Mouse (Mus musculus): ENCODE data around the gene Cd200r3. TPM values are rescaled to one million over a fixed set of nuclear protein-coding genes. Genes with fewer than 3 reads are reported as not detected.

Cd200r3 gene
- polyA plus RNA-seq, 1 experiment from 2014 or later = 0.75 TPM

GRCm38 (mm10) chr16:44976081-44976480 is 32.6 kb downstream of the Cd200r3 start:
- Histone ChIP-seq H3K27me3 (replicated peaks) (no peaks in the 10 kb centered on the region), H3K9ac (no peak overlapping the region), H3K27ac (no peak overlapping the region), H3K36me3 (no peaks in the 10 kb centered on the region), H3K4me2 (replicated peaks) (no peak overlapping the region), H3K4me1 (replicated peaks) (no peaks in the 10 kb centered on the region), H3K9me3 (no peaks in the 10 kb centered on the region), H3K4me3 (replicated peaks) (no peak overlapping the region)
- ATAC-seq = no peak

GRCm38 (mm10) chr16:44976892-44977633 is 33.6 kb downstream of the Cd200r3 start:
- Histone ChIP-seq H3K27me3 (replicated peaks) (no peaks in the 10 kb centered on the region), H3K36me3 (no peaks in the 10 kb centered on the region), H3K4me2 (replicated peaks) (no peak overlapping the region), H3K9ac (no peak overlapping the region), H3K27ac (no peak overlapping the region), H3K4me3 (replicated peaks) (no peak overlapping the region), H3K4me1 (replicated peaks) (no peaks in the 10 kb centered on the region), H3K9me3 (no peaks in the 10 kb centered on the region)
- WGBS = 34% methylated on average over 6 of the region's 6 CpGs
- ATAC-seq = peak; percentile 71; the same call in 1 of the 2 replicates

GRCm38 (mm10) chr16:44978193-44978592 is 34.7 kb downstream of the Cd200r3 start:
- no peaks in the 10 kb centered on the region for H3K4me1 ChIP-seq (replicated peaks)
- H3K4me2 ChIP-seq (replicated peaks) = no peak overlapping the region
- 77% methylated on average over 2 of the region's 2 CpGs for WGBS
- no peaks in the 10 kb centered on the region for H3K27me3 ChIP-seq (replicated peaks)
- no peak overlapping the region for H3K9ac ChIP-seq
- no peak overlapping the region for H3K27ac ChIP-seq
- no peaks in the 10 kb centered on the region for H3K9me3 ChIP-seq
- H3K4me3 ChIP-seq (replicated peaks) = no peak overlapping the region
- H3K36me3 ChIP-seq = no peaks in the 10 kb centered on the region
- ATAC-seq = no peak

- H3K4me3 ChIP-seq (replicated peaks) = no peak overlapping the region
- H3K4me1 ChIP-seq (replicated peaks) = no peaks in the 10 kb centered on the region
- no peak overlapping the region for H3K4me2 ChIP-seq (replicated peaks)
- no peak overlapping the region for H3K9ac ChIP-seq
- no peaks in the 10 kb centered on the region for H3K36me3 ChIP-seq
- no peaks in the 10 kb centered on the region for H3K27me3 ChIP-seq (replicated peaks)
- 75% methylated on average over 3 of the region's 3 CpGs for WGBS
- no peaks in the 10 kb centered on the region for H3K9me3 ChIP-seq
- no peak for ATAC-seq
- H3K27ac ChIP-seq = no peak overlapping the region
These were observed 35.9 kb downstream of the Cd200r3 start for GRCm38 (mm10) chr16:44979355-44979896.

GRCm38 (mm10) chr16:44982972-44983371 is 39.5 kb downstream of the Cd200r3 start:
- Histone ChIP-seq H3K27me3 (replicated peaks) (no peaks in the 10 kb centered on the region), H3K9me3 (no peaks in the 10 kb centered on the region), H3K4me3 (replicated peaks) (no peak overlapping the region), H3K36me3 (no peaks in the 10 kb centered on the region), H3K27ac (no peak overlapping the region), H3K4me2 (replicated peaks) (no peak overlapping the region), H3K4me1 (replicated peaks) (no peaks in the 10 kb centered on the region), H3K9ac (no peak overlapping the region)
- ATAC-seq = no peak
- 81% methylated on average over 2 of the region's 2 CpGs for WGBS

- Histone ChIP-seq H3K9me3 (no peaks in the 10 kb centered on the region), H3K36me3 (no peaks in the 10 kb centered on the region), H3K9ac (no peak overlapping the region), H3K4me1 (replicated peaks) (no peaks in the 10 kb centered on the region), H3K4me2 (replicated peaks) (no peak overlapping the region), H3K27me3 (replicated peaks) (no peaks in the 10 kb centered on the region), H3K4me3 (replicated peaks) (no peak overlapping the region), H3K27ac (no peak overlapping the region)
- ATAC-seq = peak; percentile 23; the same call in 1 of the 2 replicates
- WGBS = 53% methylated on average over 3 of the region's 3 CpGs
These were observed 40.0 kb downstream of the Cd200r3 start for GRCm38 (mm10) chr16:44983379-44984060.

GRCm38 (mm10) chr16:44984111-44984510 is 40.6 kb downstream of the Cd200r3 start:
- Histone ChIP-seq H3K4me2 (replicated peaks) (no peak overlapping the region), H3K4me3 (replicated peaks) (no peak overlapping the region), H3K9ac (no peak overlapping the region), H3K4me1 (replicated peaks) (no peaks in the 10 kb centered on the region), H3K9me3 (no peaks in the 10 kb centered on the region), H3K27me3 (replicated peaks) (no peaks in the 10 kb centered on the region), H3K36me3 (no peaks in the 10 kb centered on the region), H3K27ac (no peak overlapping the region)
- ATAC-seq = peak; percentile 66; the same call in 1 of the 2 replicates

GRCm38 (mm10) chr16:44984925-44985324 is 41.4 kb downstream of the Cd200r3 start:
- 86% methylated on average over 3 of the region's 3 CpGs for WGBS
- H3K9ac ChIP-seq = no peak overlapping the region
- no peak for ATAC-seq
- no peaks in the 10 kb centered on the region for H3K9me3 ChIP-seq
- no peaks in the 10 kb centered on the region for H3K4me1 ChIP-seq (replicated peaks)
- no peaks in the 10 kb centered on the region for H3K36me3 ChIP-seq
- H3K4me2 ChIP-seq (replicated peaks) = no peak overlapping the region
- no peak overlapping the region for H3K27ac ChIP-seq
- no peak overlapping the region for H3K4me3 ChIP-seq (replicated peaks)
- no peaks in the 10 kb centered on the region for H3K27me3 ChIP-seq (replicated peaks)

- H3K9me3 ChIP-seq = no peaks in the 10 kb centered on the region
- 43% methylated on average over 2 of the region's 2 CpGs for WGBS
- H3K36me3 ChIP-seq = no peaks in the 10 kb centered on the region
- H3K27me3 ChIP-seq (replicated peaks) = no peaks in the 10 kb centered on the region
- no peak overlapping the region for H3K4me2 ChIP-seq (replicated peaks)
- no peaks in the 10 kb centered on the region for H3K4me1 ChIP-seq (replicated peaks)
- no peak overlapping the region for H3K9ac ChIP-seq
- no peak overlapping the region for H3K4me3 ChIP-seq (replicated peaks)
- no peak for ATAC-seq
- no peak overlapping the region for H3K27ac ChIP-seq
These were observed 42.6 kb downstream of the Cd200r3 start for GRCm38 (mm10) chr16:44986029-44986428.

GRCm38 (mm10) chr16:44988667-44989357 is 45.3 kb downstream of the Cd200r3 start:
- H3K4me1 ChIP-seq (replicated peaks) = no peaks in the 10 kb centered on the region

GRCm38 (mm10) chr16:44993319-44994019 is 50.0 kb downstream of the Cd200r3 start:
- no peaks in the 10 kb centered on the region for H3K9me3 ChIP-seq
- no peak overlapping the region for H3K4me3 ChIP-seq (replicated peaks)
- no peak for ATAC-seq
- no peak overlapping the region for H3K9ac ChIP-seq
- no peaks in the 10 kb centered on the region for H3K4me1 ChIP-seq (replicated peaks)
- H3K36me3 ChIP-seq = no peaks in the 10 kb centered on the region
- WGBS = 87% methylated on average over 4 of the region's 4 CpGs
- no peak overlapping the region for H3K4me2 ChIP-seq (replicated peaks)
- no peaks in the 10 kb centered on the region for H3K27me3 ChIP-seq (replicated peaks)
- H3K27ac ChIP-seq = no peak overlapping the region

More at GRCm38 (mm10) chr16:44988667-44989357, 45.3 kb downstream of the Cd200r3 start:
- H3K9me3 ChIP-seq = no peaks in the 10 kb centered on the region
- H3K4me2 ChIP-seq (replicated peaks) = no peak overlapping the region
- H3K36me3 ChIP-seq = no peaks in the 10 kb centered on the region
- WGBS = 87% methylated on average over 4 of the region's 4 CpGs
- H3K4me3 ChIP-seq (replicated peaks) = no peak overlapping the region
- no peak overlapping the region for H3K27ac ChIP-seq
- H3K27me3 ChIP-seq (replicated peaks) = no peaks in the 10 kb centered on the region
- no peak overlapping the region for H3K9ac ChIP-seq
- ATAC-seq = no peak

Data from intestine, embryonic 15.5 days (tissue).